13 mouse cellular contexts compared by ENCODE assay signal in the genomic region with DNA sequence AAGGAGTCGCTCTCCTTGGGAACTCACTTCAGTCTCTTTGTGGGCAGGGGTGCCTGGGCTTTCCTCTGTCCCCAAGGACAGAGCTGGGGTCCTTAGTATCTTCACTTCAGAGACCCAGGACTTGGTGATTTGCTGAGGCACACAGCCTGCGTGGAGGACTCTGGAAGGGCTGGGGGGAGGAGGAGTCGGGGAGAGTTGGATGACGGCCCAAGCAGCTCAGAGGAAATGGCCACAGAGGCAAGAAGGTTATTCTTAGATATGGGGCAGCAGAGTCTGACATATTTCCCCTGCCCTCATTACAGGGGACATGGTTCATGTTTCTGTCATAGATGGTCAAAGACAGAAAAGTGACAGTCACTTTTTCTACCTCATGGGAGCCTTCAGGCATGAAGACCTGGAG. TPM values are rescaled to one million over a fixed set of nuclear protein-coding genes. Genes with fewer than 3 reads are reported as not detected.
DNase-seq lines count a peak whose midpoint lies in the region; ATAC-seq and TF ChIP-seq lines count a peak whose summit lies in the region.
"Had no signal": no experiment of that assay in that cellular context is flagged by ENCODE, and none has a peak within 500 bp of the region (broad histone marks: within the 10 kb centered on the region; RNA-seq: fewer than 3 reads in every experiment).

No protein-coding gene starts in this region.

- H3K9me3 ChIP-seq in heart, postnatal 0 days (replicated peaks; ENCODE audit: control insufficient read depth, low read length): no peaks in the 10 kb centered on the region
- H3K9me3 ChIP-seq in lung, embryonic 14.5 days (ENCODE audit: low read depth, low read length): no peaks in the 10 kb centered on the region
- H3K9me3 ChIP-seq in forebrain, embryonic 15.5 days: no peaks in the 10 kb centered on the region

- peaks cover 37% of the 10 kb centered on the region for H3K4me1 ChIP-seq in heart, postnatal 0 days (ENCODE audit: control insufficient read depth, insufficient read depth)
- no peaks in the 10 kb centered on the region for H3K4me1 ChIP-seq in lung, embryonic 14.5 days (ENCODE audit: insufficient read depth)
- no peaks in the 10 kb centered on the region for H3K4me1 ChIP-seq in forebrain, embryonic 15.5 days

- DNase-seq in adrenal gland, postnatal 10 days: peak; percentile 73
- peak; percentile 59 to 73 for DNase-seq in gastrocnemius, adult 8-10 months (ENCODE audit: low spot score in 2 of 2)
- DNase-seq in heart, postnatal 0 days (ENCODE audit: low spot score): peak; percentile 76
- peak; percentile 67 for DNase-seq in lung, embryonic 14.5 days
- DNase-seq in frontal cortex, adult 2 months (ENCODE audit: extremely low spot score in 1 of 2, low spot score in 1 of 2): no peak
- no peak for DNase-seq in left cerebral cortex, adult 18-20 months (ENCODE audit: low spot score in 2 of 2)
- DNase-seq: embryo, embryonic 11 days; right cerebral cortex, postnatal 25 days; thymus, postnatal 25 days had no signal

- peak; percentile 68 for ATAC-seq in heart, postnatal 0 days (ENCODE audit: insufficient read depth, low read depth)
- no peak; the same call in 1 of the 2 replicates for ATAC-seq in lung, embryonic 14.5 days (ENCODE audit: insufficient read depth)
- ATAC-seq in forebrain, embryonic 15.5 days (replicated peaks): no peak
- no peak for ATAC-seq in activated CD4-positive, CD25-positive, alpha-beta regulatory T cell, adult 4 months
- ATAC-seq: forebrain, embryonic 16.5 days had no signal

- H3K9ac ChIP-seq in heart, postnatal 0 days (replicated peaks; ENCODE audit: low read depth, low read length): 0 out of 2 replicates have a peak overlapping the region, but pooled peaks have one; percentile 31
- peak overlapping the region; percentile 28; the same call in 1 of the 2 replicates for H3K9ac ChIP-seq in lung, embryonic 14.5 days
- no peak overlapping the region for H3K9ac ChIP-seq in forebrain, embryonic 15.5 days (replicated peaks)

- peak overlapping the region; percentile 79 for H3K27ac ChIP-seq in heart, postnatal 0 days (ENCODE audit: low read depth)
- no peak overlapping the region for H3K27ac ChIP-seq in lung, embryonic 14.5 days (ENCODE audit: low read depth)
- no peak overlapping the region for H3K27ac ChIP-seq in forebrain, embryonic 15.5 days (replicated peaks)

- TF ChIP-seq EP300 in heart, postnatal 0 days (IDR thresholded peaks at IDR 0.05; ENCODE audit: low read depth): no peak

- H3K4me3 ChIP-seq in heart, postnatal 0 days (ENCODE audit: low read depth, low read length): no peak overlapping the region
- no peak overlapping the region for H3K4me3 ChIP-seq in lung, embryonic 14.5 days (ENCODE audit: low read depth, low read length)
- no peak overlapping the region for H3K4me3 ChIP-seq in forebrain, embryonic 15.5 days

- no peaks in the 10 kb centered on the region for H3K27me3 ChIP-seq in heart, postnatal 0 days (ENCODE audit: control insufficient read depth, insufficient read depth, low read length)
- H3K27me3 ChIP-seq in lung, embryonic 14.5 days (ENCODE audit: insufficient read depth, low read length): no peaks in the 10 kb centered on the region
- no peaks in the 10 kb centered on the region for H3K27me3 ChIP-seq in forebrain, embryonic 15.5 days

- H3K4me2 ChIP-seq in heart, postnatal 0 days (ENCODE audit: low read depth, low read length): peak overlapping the region; percentile 39
- no peak overlapping the region for H3K4me2 ChIP-seq in lung, embryonic 14.5 days
- no peak overlapping the region for H3K4me2 ChIP-seq in forebrain, embryonic 15.5 days (replicated peaks)
- H3K4me2 ChIP-seq: liver, embryonic 11.5 days had no signal

- peaks cover 33% of the 10 kb centered on the region for H3K36me3 ChIP-seq in heart, postnatal 0 days (replicated peaks; ENCODE audit: control insufficient read depth, insufficient read depth, low read length)
- 0 out of 2 replicates have a peak, but pooled peaks cover 2% of the 10 kb centered on the region for H3K36me3 ChIP-seq in lung, embryonic 14.5 days (ENCODE audit: insufficient read depth)
- no peaks in the 10 kb centered on the region for H3K36me3 ChIP-seq in forebrain, embryonic 15.5 days

- TF ChIP-seq CTCF in heart, postnatal 0 days (IDR thresholded peaks at IDR 0.05; ENCODE audit: low read depth): no peak
- TF ChIP-seq CTCF in lung, embryonic 14.5 days (IDR thresholded peaks at IDR 0.05; ENCODE audit: low read depth): no peak

- 18% methylated on average over 4 of the region's 4 CpGs for WGBS in heart, postnatal 0 days
- 40% methylated on average over 4 of the region's 4 CpGs for WGBS in lung, embryonic 14.5 days
- 84% methylated on average over 4 of the region's 4 CpGs for WGBS in forebrain, embryonic 15.5 days

RNA-seq across cellular contexts. Expression of a gene that starts 13.2 kb away (rescaled TPM):
- 10 to 100 TPM; 10.4 to 12.1 TPM for total RNA-seq in adrenal gland, postnatal 10 days (2021)
- 1 to 10 TPM; 1.1 to 2.5 (median 2.1) TPM for total RNA-seq in gastrocnemius, adult 8-10 months (2022)
- total RNA-seq in heart, postnatal 0 days (2014; rRNA removed; ENCODE audit: low replicate concordance): 25.8 and 49.6 TPM in 2 replicates
- polyA plus RNA-seq in heart, postnatal 0 days (2015; fragmentation: Nextera tagmentation; extraction: Ambion mirVana): 33.8 and 37.7 TPM in 2 replicates
- 12.1 and 14.2 TPM in 2 replicates for polyA plus RNA-seq in lung, embryonic 14.5 days (2014; fragmentation: Nextera tagmentation; extraction: Ambion mirVana)
- 0.60 and 1.2 TPM in 2 replicates for polyA plus RNA-seq in forebrain, embryonic 15.5 days (2015; fragmentation: Nextera tagmentation; extraction: Ambion mirVana)
- polyA plus RNA-seq in activated CD4-positive, CD25-positive, alpha-beta regulatory T cell, adult 4 months (2017; shearing (Covaris generic)): 1 to 10 TPM; 1.1 to 2.5 TPM
- 0.30 and 0.59 TPM in 2 replicates for polyA plus RNA-seq in frontal cortex, adult 2 months (2012; rRNA removed)
- not detected for total RNA-seq in left cerebral cortex, adult 18-20 months (2021)

RNA-seq across cellular contexts. Expression of a gene that starts 23.5 kb away (rescaled TPM):
- 100 to 1,000 TPM; 298 to 316 TPM for total RNA-seq in adrenal gland, postnatal 10 days (2021)
- 10 to 100 TPM; 25.3 to 34.8 (median 30.5) TPM for total RNA-seq in gastrocnemius, adult 8-10 months (2022)
- total RNA-seq in heart, postnatal 0 days (2014; rRNA removed; ENCODE audit: low replicate concordance): 264 and 335 TPM in 2 replicates
- polyA plus RNA-seq in heart, postnatal 0 days (2015; fragmentation: Nextera tagmentation; extraction: Ambion mirVana): 205 and 210 TPM in 2 replicates
- polyA plus RNA-seq in lung, embryonic 14.5 days (2014; fragmentation: Nextera tagmentation; extraction: Ambion mirVana): 76.9 and 83.9 TPM in 2 replicates
- polyA plus RNA-seq in forebrain, embryonic 15.5 days (2015; fragmentation: Nextera tagmentation; extraction: Ambion mirVana): 10.5 and 11.2 TPM in 2 replicates
- polyA plus RNA-seq in activated CD4-positive, CD25-positive, alpha-beta regulatory T cell, adult 4 months (2017; shearing (Covaris generic)): 100 to 1,000 TPM; 372 to 374 TPM
- 10.9 and 11.3 TPM in 2 replicates for polyA plus RNA-seq in frontal cortex, adult 2 months (2012; rRNA removed)
- total RNA-seq in left cerebral cortex, adult 18-20 months (2021): 10 to 100 TPM in 1 of 2 experiments, 1 to 10 TPM in 1; 7.9 to 10.6 TPM

RNA-seq across cellular contexts. Expression of a gene that starts 23.7 kb away (rescaled TPM):
- total RNA-seq in adrenal gland, postnatal 10 days (2021): 10 to 100 TPM; 43.1 to 49.3 TPM
- total RNA-seq in gastrocnemius, adult 8-10 months (2022): 10 to 100 TPM; 21.9 to 25.0 (median 23.2) TPM
- 66.6 and 87.2 TPM in 2 replicates for total RNA-seq in heart, postnatal 0 days (2014; rRNA removed; ENCODE audit: low replicate concordance)
- 33.5 and 36.9 TPM in 2 replicates for polyA plus RNA-seq in heart, postnatal 0 days (2015; fragmentation: Nextera tagmentation; extraction: Ambion mirVana)
- 38.8 and 43.1 TPM in 2 replicates for polyA plus RNA-seq in lung, embryonic 14.5 days (2014; fragmentation: Nextera tagmentation; extraction: Ambion mirVana)
- polyA plus RNA-seq in forebrain, embryonic 15.5 days (2015; fragmentation: Nextera tagmentation; extraction: Ambion mirVana): 36.0 and 38.8 TPM in 2 replicates
- polyA plus RNA-seq in activated CD4-positive, CD25-positive, alpha-beta regulatory T cell, adult 4 months (2017; shearing (Covaris generic)): 1 to 10 TPM; 3.3 to 3.4 TPM
- polyA plus RNA-seq in frontal cortex, adult 2 months (2012; rRNA removed): 23.9 and 29.6 TPM in 2 replicates
- total RNA-seq in left cerebral cortex, adult 18-20 months (2021): 10 to 100 TPM; 17.9 to 26.0 TPM

RNA-seq across cellular contexts. Expression of a gene that starts 29.2 kb away (rescaled TPM):
- total RNA-seq in adrenal gland, postnatal 10 days (2021): 1 to 10 TPM; 7.0 to 9.5 TPM
- 1 to 10 TPM; 2.7 to 4.2 (median 3.5) TPM for total RNA-seq in gastrocnemius, adult 8-10 months (2022)
- total RNA-seq in heart, postnatal 0 days (2014; rRNA removed; ENCODE audit: low replicate concordance): 5.8 and 10.7 TPM in 2 replicates
- 23.2 and 25.7 TPM in 2 replicates for polyA plus RNA-seq in heart, postnatal 0 days (2015; fragmentation: Nextera tagmentation; extraction: Ambion mirVana)
- 13.8 and 15.1 TPM in 2 replicates for polyA plus RNA-seq in lung, embryonic 14.5 days (2014; fragmentation: Nextera tagmentation; extraction: Ambion mirVana)
- polyA plus RNA-seq in forebrain, embryonic 15.5 days (2015; fragmentation: Nextera tagmentation; extraction: Ambion mirVana): 101 and 103 TPM in 2 replicates
- 1 to 10 TPM; 8.4 to 9.8 TPM for polyA plus RNA-seq in activated CD4-positive, CD25-positive, alpha-beta regulatory T cell, adult 4 months (2017; shearing (Covaris generic))
- 51.6 and 52.9 TPM in 2 replicates for polyA plus RNA-seq in frontal cortex, adult 2 months (2012; rRNA removed)
- total RNA-seq in left cerebral cortex, adult 18-20 months (2021): 10 to 100 TPM; 53.3 to 53.9 TPM

RNA-seq across cellular contexts. Expression of a gene that starts 55.1 kb away (rescaled TPM):
- total RNA-seq in adrenal gland, postnatal 10 days (2021): 10 to 100 TPM; 19.0 to 21.1 TPM
- total RNA-seq in gastrocnemius, adult 8-10 months (2022): 1 to 10 TPM; 3.4 to 5.0 (median 4.2) TPM
- total RNA-seq in heart, postnatal 0 days (2014; rRNA removed; ENCODE audit: low replicate concordance): 14.7 and 15.9 TPM in 2 replicates
- 7.8 and 8.6 TPM in 2 replicates for polyA plus RNA-seq in heart, postnatal 0 days (2015; fragmentation: Nextera tagmentation; extraction: Ambion mirVana)
- polyA plus RNA-seq in lung, embryonic 14.5 days (2014; fragmentation: Nextera tagmentation; extraction: Ambion mirVana): 40.1 and 43.5 TPM in 2 replicates
- polyA plus RNA-seq in forebrain, embryonic 15.5 days (2015; fragmentation: Nextera tagmentation; extraction: Ambion mirVana): 45.0 and 47.2 TPM in 2 replicates
- polyA plus RNA-seq in activated CD4-positive, CD25-positive, alpha-beta regulatory T cell, adult 4 months (2017; shearing (Covaris generic)): 10 to 100 TPM; 12.2 to 14.2 TPM
- 13.9 and 14.7 TPM in 2 replicates for polyA plus RNA-seq in frontal cortex, adult 2 months (2012; rRNA removed)
- 10 to 100 TPM; 11.2 to 12.4 TPM for total RNA-seq in left cerebral cortex, adult 18-20 months (2021)

Comparison
In these comparisons a context has a peak if more than half of its experiments do, and no peak if none do; other contexts are left out.
1. DNase-seq: peak in adrenal gland, postnatal 10 days (single experiment), gastrocnemius, adult 8-10 months (2 of 2), heart, postnatal 0 days (single experiment) and lung, embryonic 14.5 days (single experiment); none in frontal cortex, adult 2 months (0 of 2) and left cerebral cortex, adult 18-20 months (0 of 2).